Mouse (Mus musculus): Measurements from ENCODE around the gene Daam1.

The Daam1 gene

GRCm38 (mm10) chr12:71830607-71831257, at the start of gene Daam1:
Gene Daam1, plus strand, starts transcription at chr12:71831078.
- peak; percentile 98 for DNase-seq (ENCODE audit: low spot score)

- no peak for DNase-seq (ENCODE audit: low spot score)
Measured at GRCm38 (mm10) chr12:71781220-71781619, 49.7 kb upstream of the Daam1 start.

GRCm38 (mm10) chr12:71783970-71784369, 46.9 kb upstream of the Daam1 start:
- no peak for DNase-seq (ENCODE audit: low spot score)

GRCm38 (mm10) chr12:71784666-71785255, 46.1 kb upstream of the Daam1 start:
- DNase-seq (ENCODE audit: low spot score), result peak; percentile 84

- DNase-seq (ENCODE audit: low spot score), result no peak
Measured at GRCm38 (mm10) chr12:71786521-71786920, 44.4 kb upstream of the Daam1 start.

- DNase-seq (ENCODE audit: low spot score), result no peak
Measured at GRCm38 (mm10) chr12:71788791-71789190, 42.1 kb upstream of the Daam1 start.

GRCm38 (mm10) chr12:71790581-71790980, 40.3 kb upstream of the Daam1 start:
- DNase-seq (ENCODE audit: low spot score), result no peak

- DNase-seq (ENCODE audit: low spot score), result no peak
Measured at GRCm38 (mm10) chr12:71793114-71793513, 37.8 kb upstream of the Daam1 start.

GRCm38 (mm10) chr12:71795626-71796025, 35.3 kb upstream of the Daam1 start:
- no peak for DNase-seq (ENCODE audit: low spot score)

GRCm38 (mm10) chr12:71796517-71796916, 34.4 kb upstream of the Daam1 start:
- DNase-seq (ENCODE audit: low spot score), result peak; percentile 29

GRCm38 (mm10) chr12:71807306-71807705, 23.6 kb upstream of the Daam1 start:
- no peak for DNase-seq (ENCODE audit: low spot score)

GRCm38 (mm10) chr12:71808631-71809030, 22.2 kb upstream of the Daam1 start:
- no peak for DNase-seq (ENCODE audit: low spot score)

- no peak for DNase-seq (ENCODE audit: low spot score)
Measured at GRCm38 (mm10) chr12:71809550-71809949, 21.3 kb upstream of the Daam1 start.

GRCm38 (mm10) chr12:71812567-71812966, 18.3 kb upstream of the Daam1 start:
- no peak for DNase-seq (ENCODE audit: low spot score)

- no peak for DNase-seq (ENCODE audit: low spot score)
Measured at GRCm38 (mm10) chr12:71813251-71813650, 17.6 kb upstream of the Daam1 start.

GRCm38 (mm10) chr12:71813761-71814160, 17.1 kb upstream of the Daam1 start:
- no peak for DNase-seq (ENCODE audit: low spot score)

- no peak for DNase-seq (ENCODE audit: low spot score)
Measured at GRCm38 (mm10) chr12:71820094-71820493, 10.8 kb upstream of the Daam1 start.

- no peak for DNase-seq (ENCODE audit: low spot score)
Measured at GRCm38 (mm10) chr12:71821272-71821671, 9.6 kb upstream of the Daam1 start.

- DNase-seq (ENCODE audit: low spot score), result no peak
Measured at GRCm38 (mm10) chr12:71821743-71822142, 9.1 kb upstream of the Daam1 start.

GRCm38 (mm10) chr12:71824927-71825326, 6.0 kb upstream of the Daam1 start:
- DNase-seq (ENCODE audit: low spot score), result no peak

- DNase-seq (ENCODE audit: low spot score), result peak; percentile 35
Measured at GRCm38 (mm10) chr12:71830139-71830538, 739 bp upstream of the Daam1 start.

- peak; percentile 48 for DNase-seq (ENCODE audit: low spot score)
Measured at GRCm38 (mm10) chr12:71831258-71832087, 595 bp downstream of the Daam1 start.

- peak; percentile 75 for DNase-seq (ENCODE audit: low spot score)
Measured at GRCm38 (mm10) chr12:71832225-71832624, 1.3 kb downstream of the Daam1 start.
